Mouse (Mus musculus) forebrain, postnatal 0 days (tissue): Measurements from ENCODE around the gene Cenpe. TPM values are rescaled to one million over a fixed set of nuclear protein-coding genes. Genes with fewer than 3 reads are reported as not detected.

Experiments
- ATAC-seq: fragments of 200-750 bp; cut with Nextera tagmentation; 2 replicates; pipeline ENCODE4 v1.8.0; 2017; ENCODE audit warnings: mild to moderate bottlenecking, moderate library complexity
- DNase-seq: peaks from one replicate; pipeline ENCODE4 v3.0.0-alpha.2; 2015
- H3K27ac ChIP-seq: fragments of 300-500 bp; sonication (generic); 2 replicates; pipeline ENCODE4 v1.5.1; 2014; ENCODE audit warnings: low read depth, mild to moderate bottlenecking, antibody characterized with exemption, low read length, moderate library complexity, mixed read lengths
- H3K27me3 ChIP-seq: fragments of 300-500 bp; sonication (generic); 2 replicates; pipeline ENCODE4 v1.6.1; 2014; ENCODE audit warnings: mild to moderate bottlenecking, low read length, mixed read lengths; ENCODE audit not compliant: insufficient read depth
- H3K36me3 ChIP-seq: fragments of 300-500 bp; sonication (generic); 2 replicates; pipeline ENCODE4 v1.6.1; 2014; ENCODE audit warnings: mild to moderate bottlenecking, moderate library complexity; ENCODE audit not compliant: insufficient read depth
- H3K4me1 ChIP-seq: fragments of 300-500 bp; sonication (generic); 2 replicates; pipeline ENCODE4 v1.6.1; 2014; ENCODE audit warnings: antibody characterized with exemption; ENCODE audit not compliant: insufficient read depth
- H3K4me2 ChIP-seq: fragments of 300-500 bp; sonication (generic); 2 replicates; pipeline ENCODE4 v1.6.1; 2014; ENCODE audit warnings: low read depth, mild to moderate bottlenecking, moderate library complexity
- H3K4me3 ChIP-seq: fragments of 300-500 bp; sonication (generic); 2 replicates; pipeline ENCODE4 v1.5.1; 2014; ENCODE audit warnings: low read depth, low read length, mixed read lengths
- H3K9ac ChIP-seq: fragments of 300-500 bp; sonication (generic); 2 replicates; pipeline ENCODE4 v1.6.1; 2014; ENCODE audit warnings: mild to moderate bottlenecking
- H3K9me3 ChIP-seq: fragments of 300-500 bp; sonication (generic); 2 replicates; pipeline ENCODE4 v1.6.1; 2016; ENCODE audit warnings: low read length
- CTCF ChIP-seq: sonication (generic); IDR thresholded peaks from 2 replicates; pipeline ENCODE4 v1.5.1; 2016; ENCODE audit warnings: antibody characterized with exemption, control low read depth, low read depth
- WGBS: fragments of 180-500 bp; shearing (Covaris S2); extraction: QIAGEN DNeasy Blood & Tissue Kit; methylation state at CpG from one replicate; pipeline ENCODE4 v1.1.7; 2014; 5-methylcytosine and 5-hydroxymethylcytosine counted together
- polyA plus RNA-seq: library from polyadenylated mRNA; unstranded; fragments of >200 nt; fragmentation: Nextera tagmentation; extraction: Ambion mirVana; gene quantifications from 2 replicates; pipeline ENCODE4 v1.2.1, GENCODE M21; 2015
- total RNA-seq: library from RNA; depleted of rRNA; stranded (reverse); fragments of >200 nt; gene quantifications from 2 replicates; pipeline ENCODE4 v1.2.3, GENCODE M21; 2014

The Cenpe gene
- total and polyA plus RNA-seq, 2 experiments from 2014 or later: 2.7 to 6.9 TPM

DNA sequence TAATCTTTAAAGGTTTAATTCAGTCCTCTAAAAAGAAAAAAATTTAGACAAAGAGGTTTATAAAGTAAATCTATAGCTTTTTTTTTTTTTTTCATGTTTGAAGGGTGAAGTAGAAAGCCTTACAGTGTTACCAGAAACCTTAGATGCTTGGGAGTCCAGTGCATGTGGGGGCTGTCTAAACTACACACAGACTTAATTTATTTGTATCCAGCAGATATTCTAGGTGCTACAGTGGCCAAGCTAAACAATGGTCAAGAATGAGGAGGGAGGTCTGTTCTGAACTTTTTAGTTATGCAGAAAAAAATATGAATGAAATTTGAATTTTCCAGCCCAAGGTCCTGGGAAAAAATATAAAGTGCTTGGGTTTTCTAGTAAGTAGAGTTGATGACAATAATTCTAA, 42.4 kb downstream of the Cenpe start:
- Histone ChIP-seq H3K9me3 (no peaks in the 10 kb centered on the region), H3K36me3 (no peaks in the 10 kb centered on the region), H3K27ac (no peak overlapping the region), H3K4me2 (no peak overlapping the region), H3K4me1 (no peaks in the 10 kb centered on the region), H3K27me3 (no peaks in the 10 kb centered on the region), H3K9ac (no peak overlapping the region), H3K4me3 (no peak overlapping the region)
- DNase-seq (no peak), ATAC-seq (no peak)
- no peak for TF ChIP-seq CTCF

- H3K27ac ChIP-seq: no peak overlapping the region
- H3K9me3 ChIP-seq: no peaks in the 10 kb centered on the region
- ATAC-seq: no peak
- 0 out of 2 replicates have a peak, but pooled peaks cover 3% of the 10 kb centered on the region for H3K36me3 ChIP-seq
- no peak overlapping the region for H3K4me3 ChIP-seq
- no peaks in the 10 kb centered on the region for H3K4me1 ChIP-seq
- WGBS: 77% methylated on average over 10 of the region's 10 CpGs
- no peak for DNase-seq
- H3K9ac ChIP-seq: no peak overlapping the region
- no peak overlapping the region for H3K4me2 ChIP-seq
- TF ChIP-seq CTCF: no peak
- no peaks in the 10 kb centered on the region for H3K27me3 ChIP-seq
Measured at GRCm38 (mm10) chr3:135258919-135259318, 46.6 kb downstream of the Cenpe start.

DNA sequence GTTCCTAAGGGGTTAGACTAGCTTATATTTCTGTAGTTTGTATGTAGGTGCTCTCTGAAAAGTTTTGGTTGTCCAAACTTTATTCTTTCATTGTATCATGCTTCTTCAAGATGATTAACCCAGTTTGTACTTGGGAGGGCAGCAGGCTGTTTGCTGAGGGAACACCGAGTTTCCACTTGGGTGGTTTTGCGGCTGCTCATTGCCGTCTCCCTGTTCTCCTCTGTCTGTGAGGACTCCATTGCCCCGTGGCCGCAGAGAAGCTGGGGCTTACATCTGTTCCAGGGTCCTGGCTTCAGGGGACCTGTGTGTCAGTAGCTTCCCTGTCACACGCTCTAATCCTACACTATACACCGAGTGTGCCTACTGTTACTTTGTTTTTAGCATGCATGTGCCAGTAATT, 47.9 kb downstream of the Cenpe start:
- Histone ChIP-seq H3K36me3 (0 out of 2 replicates have a peak, but pooled peaks cover 3% of the 10 kb centered on the region), H3K9me3 (no peaks in the 10 kb centered on the region), H3K4me3 (no peak overlapping the region), H3K9ac (no peak overlapping the region), H3K4me2 (no peak overlapping the region), H3K27ac (no peak overlapping the region), H3K4me1 (no peaks in the 10 kb centered on the region), H3K27me3 (no peaks in the 10 kb centered on the region)
- 90% methylated on average over 7 of the region's 7 CpGs for WGBS
- no peak for ATAC-seq
- no peak for TF ChIP-seq CTCF
- DNase-seq: no peak

GRCm38 (mm10) chr3:135268616-135269015, 56.3 kb downstream of the Cenpe start:
- ATAC-seq (no peak), DNase-seq (no peak)
- no peaks in the 10 kb centered on the region for H3K36me3 ChIP-seq
- no peak overlapping the region for H3K4me2 ChIP-seq
- no peak overlapping the region for H3K4me3 ChIP-seq
- no peak overlapping the region for H3K9ac ChIP-seq
- WGBS: 90% methylated on average over 5 of the region's 5 CpGs
- H3K9me3 ChIP-seq: no peaks in the 10 kb centered on the region
- no peak for TF ChIP-seq CTCF
- H3K4me1 ChIP-seq: no peaks in the 10 kb centered on the region
- H3K27ac ChIP-seq: no peak overlapping the region
- no peaks in the 10 kb centered on the region for H3K27me3 ChIP-seq

DNA sequence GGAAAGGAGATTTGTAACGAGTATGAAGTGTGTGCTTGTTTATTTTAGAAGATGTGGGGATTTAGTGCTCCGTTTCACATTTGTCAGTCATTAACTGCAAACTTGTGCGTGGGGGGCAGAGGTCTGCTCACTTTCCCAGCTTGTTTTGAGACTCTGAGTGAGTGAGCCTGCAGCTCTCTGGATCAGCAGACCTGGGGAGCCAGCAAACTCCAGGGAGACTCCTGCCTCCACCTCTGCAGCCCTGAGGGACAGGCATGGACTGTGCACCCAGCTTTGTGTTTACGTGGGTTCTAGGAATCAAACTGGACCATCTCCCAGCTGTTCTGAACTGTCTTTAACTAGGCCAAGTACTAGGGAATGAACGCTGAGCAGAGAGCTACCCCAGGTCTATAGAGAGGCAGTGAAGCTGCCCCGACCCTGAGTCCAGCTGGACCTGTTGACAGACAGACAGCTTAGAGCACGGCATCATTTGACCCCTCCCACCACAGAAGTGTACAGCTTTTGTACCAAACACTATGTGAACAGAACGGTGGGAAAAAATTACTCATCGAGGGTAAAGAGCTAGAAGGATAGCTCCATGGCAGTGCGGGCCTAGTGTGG, 57.2 kb downstream of the Cenpe start:
- ATAC-seq (no peak), DNase-seq (no peak)
- WGBS: 93% methylated on average over 10 of the region's 10 CpGs
- no peaks in the 10 kb centered on the region for H3K27me3 ChIP-seq
- no peak overlapping the region for H3K4me2 ChIP-seq
- H3K27ac ChIP-seq: no peak overlapping the region
- TF ChIP-seq CTCF: no peak
- H3K4me3 ChIP-seq: no peak overlapping the region
- H3K9me3 ChIP-seq: no peaks in the 10 kb centered on the region
- H3K4me1 ChIP-seq: no peaks in the 10 kb centered on the region
- H3K9ac ChIP-seq: no peak overlapping the region
- H3K36me3 ChIP-seq: no peaks in the 10 kb centered on the region

DNA sequence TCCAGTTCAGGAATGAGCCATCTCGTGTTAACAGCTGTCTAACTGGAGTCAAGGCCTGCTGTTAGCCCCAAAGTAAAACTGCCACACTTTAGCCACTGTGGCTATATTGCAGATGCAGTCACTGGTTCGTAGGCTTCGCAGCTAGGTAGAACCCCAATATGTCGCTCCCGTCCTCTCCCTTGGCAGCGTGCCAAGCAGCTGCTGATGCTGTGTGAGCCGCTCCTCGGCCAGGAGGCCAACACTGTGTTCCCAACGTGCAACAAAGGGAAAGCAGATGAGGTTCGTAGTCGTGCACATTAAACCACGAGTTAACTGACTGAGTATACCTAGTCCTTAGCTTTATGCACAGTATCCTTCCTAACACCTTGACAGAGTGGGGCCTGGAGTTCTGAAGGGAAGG, 60.3 kb downstream of the Cenpe start:
- H3K9ac ChIP-seq: no peak overlapping the region
- no peak overlapping the region for H3K4me2 ChIP-seq
- no peaks in the 10 kb centered on the region for H3K4me1 ChIP-seq
- no peak overlapping the region for H3K27ac ChIP-seq
- H3K36me3 ChIP-seq: no peaks in the 10 kb centered on the region
- no peaks in the 10 kb centered on the region for H3K27me3 ChIP-seq
- no peak for TF ChIP-seq CTCF
- 61% methylated on average over 12 of the region's 12 CpGs for WGBS
- ATAC-seq (no peak), DNase-seq (no peak)
- no peaks in the 10 kb centered on the region for H3K9me3 ChIP-seq
- no peak overlapping the region for H3K4me3 ChIP-seq

- TF ChIP-seq CTCF: no peak
- Histone ChIP-seq H3K27me3 (no peaks in the 10 kb centered on the region), H3K4me2 (no peak overlapping the region), H3K27ac (no peak overlapping the region), H3K9ac (no peak overlapping the region), H3K9me3 (no peaks in the 10 kb centered on the region), H3K36me3 (no peaks in the 10 kb centered on the region), H3K4me3 (no peak overlapping the region), H3K4me1 (no peaks in the 10 kb centered on the region)
- ATAC-seq (no peak), DNase-seq (no peak)
- 87% methylated on average over 13 of the region's 13 CpGs for WGBS
Measured at GRCm38 (mm10) chr3:135273047-135273446, 60.7 kb downstream of the Cenpe start.

- no peak for TF ChIP-seq CTCF
- DNase-seq (no peak), ATAC-seq (no peak)
- no peaks in the 10 kb centered on the region for H3K36me3 ChIP-seq
- H3K27me3 ChIP-seq: no peaks in the 10 kb centered on the region
- H3K9me3 ChIP-seq: no peaks in the 10 kb centered on the region
- no peak overlapping the region for H3K27ac ChIP-seq
- no peak overlapping the region for H3K4me2 ChIP-seq
- no peak overlapping the region for H3K4me3 ChIP-seq
- H3K4me1 ChIP-seq: no peaks in the 10 kb centered on the region
- 79% methylated on average over 4 of the region's 4 CpGs for WGBS
- H3K9ac ChIP-seq: peak overlapping the region; percentile 36; the same call in 1 of the 2 replicates
Measured at GRCm38 (mm10) chr3:135280160-135280559, 67.8 kb downstream of the Cenpe start.
